Mouse (Mus musculus) megakaryocyte-erythroid progenitor cell, adult 5-6 weeks (primary cell): ENCODE measurements at regions not wholly inside any gene's neighbourhood (a gene's known extent, or its start where the extent isn't known, plus 50 kb on each side); places are given as distances from the start of the nearest gene placed in this dataset.

ENCODE experiments used
- ATAC-seq: replicated peaks from 2 replicates; pipeline ENCODE4 v1.8.0; 2016; ENCODE audit warnings: mild to moderate bottlenecking, inconsistent platforms; ENCODE audit not compliant: severe bottlenecking, poor library complexity, low FRiP score, low TSS enrichment

- no peak for ATAC-seq
Observed at GRCm38 (mm10) chr15:64586776-64587175, 230.7 kb upstream of the Gm21798 start.

- ATAC-seq = no peak
Observed at GRCm38 (mm10) chr15:64590092-64590881, 227.2 kb upstream of the Gm21798 start.

- no peak for ATAC-seq
Observed at GRCm38 (mm10) chr15:64613503-64613902, 204.0 kb upstream of the Gm21798 start.

- no peak for ATAC-seq
Observed at GRCm38 (mm10) chr15:64618471-64618870, 199.0 kb upstream of the Gm21798 start.

DNA sequence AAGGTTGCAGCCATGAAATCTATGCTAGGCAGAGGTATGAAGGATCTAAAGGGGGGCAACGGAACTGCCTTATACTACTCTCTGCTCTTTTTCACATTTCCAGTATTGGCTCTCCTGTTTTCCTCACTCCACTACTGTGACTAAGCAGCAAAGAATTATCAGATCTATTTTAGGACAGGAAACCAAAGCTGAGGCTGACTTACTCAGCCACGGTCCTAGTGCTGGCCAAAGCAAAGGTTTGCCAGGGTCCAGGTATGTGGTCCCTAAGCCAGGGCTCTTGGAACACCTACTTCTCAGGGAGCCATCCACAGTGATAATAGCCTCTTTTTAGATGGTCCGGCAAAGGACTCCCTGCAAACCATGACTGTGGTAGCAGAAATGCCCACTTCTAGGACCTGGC lies 195.6 kb upstream of the Gm21798 start:
- no peak for ATAC-seq

DNA sequence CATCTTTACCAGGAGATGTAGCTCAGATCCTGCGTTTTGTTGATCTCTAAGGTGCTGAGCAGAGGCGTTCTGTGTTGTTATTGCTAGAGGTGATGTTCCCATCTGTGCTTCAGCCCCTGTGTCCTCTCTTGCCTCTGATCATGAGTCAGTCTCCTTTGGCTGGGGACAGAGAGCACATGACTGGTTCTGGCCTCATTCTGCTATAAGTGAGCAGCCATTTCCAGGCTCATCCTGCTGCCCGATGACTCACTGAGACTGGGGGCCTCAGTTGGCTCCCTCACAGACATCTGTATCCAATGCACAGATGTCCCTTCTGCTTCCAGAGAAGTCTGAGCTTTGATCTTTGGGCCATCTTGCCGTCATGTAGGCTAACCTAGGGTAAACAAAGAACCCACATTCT lies 194.9 kb upstream of the Gm21798 start:
- no peak for ATAC-seq

DNA sequence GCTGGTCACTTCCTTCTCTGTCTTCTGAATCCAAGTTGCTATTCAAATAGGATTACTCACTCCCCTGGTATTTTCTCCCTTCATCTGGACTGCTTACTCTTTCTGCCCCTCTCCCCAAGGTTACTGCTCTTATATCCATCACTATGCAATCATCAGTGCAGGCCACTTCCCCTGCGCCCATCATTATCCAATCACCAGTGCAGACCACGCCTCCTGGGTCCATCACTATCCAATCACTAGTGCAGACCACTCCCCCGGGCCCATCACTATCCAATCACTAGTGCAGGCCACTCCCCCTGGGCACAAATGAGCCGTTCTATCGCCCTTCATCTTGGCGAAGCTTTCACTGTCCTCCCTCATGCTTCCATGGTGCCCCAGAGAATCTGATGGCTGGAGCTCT lies 191.1 kb upstream of the Gm21798 start:
- ATAC-seq = peak; percentile 63; the same call in 1 of the 2 replicates

DNA sequence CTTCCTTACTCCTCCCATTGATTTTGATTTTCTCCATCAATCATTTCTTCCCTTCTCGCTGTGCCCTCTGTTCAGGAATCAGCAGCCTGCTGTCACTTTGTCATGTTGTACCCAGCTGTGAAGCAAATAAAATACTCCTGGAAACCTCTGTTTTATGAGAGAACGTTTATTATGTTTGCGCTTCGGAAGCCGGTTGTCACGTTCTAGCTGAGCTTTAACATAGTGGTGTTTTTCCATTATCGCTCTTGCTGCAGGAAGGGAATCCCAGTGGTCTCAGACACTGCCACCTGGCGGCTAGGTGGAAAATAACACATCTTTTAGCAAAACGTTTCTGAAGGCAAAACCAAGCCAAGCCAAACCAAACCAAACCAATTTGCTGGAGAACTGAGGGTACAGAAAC lies 190.2 kb upstream of the Gm21798 start:
- ATAC-seq = peak; percentile 74; the same call in 1 of the 2 replicates
